Mouse (Mus musculus): Measurements from ENCODE around the gene Gimap1.
A peak's percentile ranks its signal among the peaks of the same experiment; 100 is the strongest.

Gimap1 gene

DNA sequence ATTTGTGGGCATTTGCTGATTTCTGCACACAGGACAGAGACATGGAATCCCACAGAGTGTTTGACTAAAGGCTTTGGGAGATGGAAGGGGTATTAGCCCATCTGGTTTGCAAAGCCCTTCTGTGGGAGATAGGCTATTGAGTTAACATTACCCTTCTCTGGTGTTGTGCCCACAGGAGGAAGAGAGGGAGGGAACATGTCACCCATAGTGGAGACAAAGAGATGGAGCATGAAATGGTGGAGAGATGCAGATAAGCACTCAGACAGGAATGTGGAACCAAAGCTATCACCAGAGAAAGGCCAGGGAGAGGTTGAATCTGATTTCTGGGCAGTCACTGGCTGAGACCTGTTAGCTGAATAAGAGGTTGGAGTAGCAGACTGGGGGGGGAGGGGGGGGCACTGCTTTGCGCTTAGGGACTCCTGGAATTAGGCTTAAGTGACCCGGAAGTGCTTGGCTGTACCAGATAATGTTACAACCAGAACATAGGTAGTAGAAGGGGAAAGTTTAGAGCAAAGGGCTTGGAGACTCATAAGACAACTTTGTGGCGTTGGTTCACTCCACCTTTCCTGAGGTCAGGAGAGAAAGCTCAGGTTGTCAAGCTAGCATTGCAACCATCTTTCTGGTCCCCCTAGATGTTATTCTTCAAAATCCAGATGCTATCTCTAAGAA is 1.8 kb downstream of the Gimap1 start:
- DNase-seq = no peak

DNA sequence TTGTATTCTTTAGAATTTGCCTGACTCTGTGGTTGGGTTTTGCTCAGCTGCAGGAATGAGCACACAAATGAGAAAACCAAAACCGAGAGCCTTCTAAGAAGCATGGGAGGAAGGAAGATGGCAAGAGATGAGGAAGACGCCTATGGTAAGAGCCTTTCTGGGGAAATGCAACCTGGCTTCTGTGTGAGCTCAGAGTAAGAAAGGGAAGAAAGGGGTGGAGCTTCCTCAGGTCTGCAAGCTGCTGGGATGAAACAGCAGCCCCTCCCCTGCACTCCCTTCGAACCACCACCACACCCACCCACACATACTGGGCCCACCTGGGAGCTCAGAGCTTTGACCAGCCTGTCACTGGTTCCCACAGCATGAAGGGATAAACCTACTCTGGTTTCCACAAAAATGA is 2.4 kb downstream of the Gimap1 start:
- peak; percentile 62 for DNase-seq

GRCm38 (mm10) chr6:48741711-48742206 is 2.9 kb downstream of the Gimap1 start:
- no peak for DNase-seq

DNA sequence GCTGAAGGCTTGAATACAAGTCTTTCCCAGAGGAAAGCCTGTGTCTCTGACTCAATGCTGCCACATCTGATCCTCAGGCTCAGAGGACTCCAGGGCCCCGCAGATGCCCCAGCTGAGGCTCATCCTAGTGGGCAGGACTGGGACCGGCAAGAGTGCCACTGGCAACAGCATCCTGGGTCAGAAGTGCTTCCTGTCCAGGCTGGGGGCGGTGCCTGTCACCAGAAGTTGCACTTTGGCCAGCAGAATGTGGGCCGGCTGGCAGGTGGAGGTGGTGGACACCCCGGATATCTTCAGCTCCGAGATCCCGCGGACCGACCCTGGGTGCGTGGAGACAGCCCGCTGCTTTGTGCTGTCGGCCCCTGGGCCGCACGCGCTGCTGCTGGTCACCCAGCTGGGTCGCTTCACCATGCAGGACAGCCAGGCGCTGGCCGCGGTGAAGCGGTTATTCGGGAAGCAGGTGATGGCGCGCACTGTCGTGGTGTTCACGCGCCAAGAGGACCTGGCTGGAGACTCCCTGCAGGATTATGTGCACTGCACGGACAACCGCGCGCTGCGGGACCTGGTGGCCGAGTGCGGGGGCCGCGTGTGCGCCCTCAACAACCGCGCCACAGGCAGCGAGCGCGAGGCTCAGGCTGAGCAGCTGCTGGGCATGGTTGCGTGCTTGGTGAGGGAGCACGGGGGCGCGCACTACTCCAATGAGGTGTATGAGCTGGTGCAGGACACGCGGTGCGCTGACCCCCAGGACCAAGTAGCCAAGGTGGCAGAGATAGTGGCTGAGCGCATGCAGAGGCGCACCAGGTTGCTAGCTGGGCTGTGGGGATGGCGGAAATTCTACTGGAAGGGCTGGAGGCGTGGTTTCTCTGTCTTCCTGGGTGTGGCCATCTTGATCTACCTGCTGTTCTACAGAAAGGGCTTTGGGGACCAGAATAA is 3.8 kb downstream of the Gimap1 start:
- peak; percentile 14 for DNase-seq

GRCm38 (mm10) chr6:48745490-48745889 is 6.6 kb downstream of the Gimap1 start:
- no peak for DNase-seq

- DNase-seq = peak; percentile 75
These were observed 7.4 kb downstream of the Gimap1 start, which contains the start of gene Gimap5 for GRCm38 (mm10) chr6:48745959-48746889. TSS of gene Gimap5 (plus strand) at chr6:48746197.

DNA sequence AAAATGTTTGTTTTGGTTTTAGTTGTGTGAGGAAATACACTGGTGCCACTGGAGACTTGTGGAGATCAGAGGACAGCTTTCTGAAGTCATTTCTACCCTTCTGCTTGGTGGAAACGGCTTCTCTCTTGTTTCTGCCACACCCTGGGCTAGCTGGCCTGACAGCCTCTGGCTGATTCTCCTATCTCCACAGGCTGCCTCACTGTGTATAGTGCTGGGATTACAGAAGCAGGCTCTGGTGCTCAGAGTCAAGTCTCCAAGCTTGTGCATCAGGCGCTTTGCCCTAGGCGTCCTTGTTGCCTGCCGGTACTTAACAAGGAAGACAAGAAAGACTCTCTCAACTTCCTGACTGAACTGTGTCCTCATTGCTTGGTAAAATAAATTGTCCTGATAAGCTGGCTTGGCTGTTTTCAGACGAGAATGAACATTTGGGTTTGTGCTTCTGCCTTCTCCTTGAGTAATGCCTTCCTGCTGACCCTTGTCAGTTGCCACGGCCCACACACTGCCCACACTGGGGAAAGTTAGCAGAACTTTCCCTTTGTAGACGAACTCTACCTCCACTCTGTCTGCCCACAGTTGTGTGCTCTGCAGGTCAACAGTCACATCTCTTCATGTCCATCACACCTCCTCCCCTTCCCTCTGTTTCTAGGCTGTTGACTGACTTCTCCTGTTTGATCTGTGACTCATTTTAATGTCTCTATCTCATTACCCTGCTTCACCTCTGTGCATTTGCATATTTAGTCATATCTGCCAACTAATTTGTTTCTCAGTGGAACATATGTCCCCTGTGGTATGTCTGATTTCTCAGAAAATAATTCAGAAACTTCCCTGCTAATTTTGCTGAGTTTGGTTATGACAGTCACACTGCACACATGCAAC is 8.5 kb downstream of the Gimap1 start:
- peak; percentile 45 for DNase-seq

DNA sequence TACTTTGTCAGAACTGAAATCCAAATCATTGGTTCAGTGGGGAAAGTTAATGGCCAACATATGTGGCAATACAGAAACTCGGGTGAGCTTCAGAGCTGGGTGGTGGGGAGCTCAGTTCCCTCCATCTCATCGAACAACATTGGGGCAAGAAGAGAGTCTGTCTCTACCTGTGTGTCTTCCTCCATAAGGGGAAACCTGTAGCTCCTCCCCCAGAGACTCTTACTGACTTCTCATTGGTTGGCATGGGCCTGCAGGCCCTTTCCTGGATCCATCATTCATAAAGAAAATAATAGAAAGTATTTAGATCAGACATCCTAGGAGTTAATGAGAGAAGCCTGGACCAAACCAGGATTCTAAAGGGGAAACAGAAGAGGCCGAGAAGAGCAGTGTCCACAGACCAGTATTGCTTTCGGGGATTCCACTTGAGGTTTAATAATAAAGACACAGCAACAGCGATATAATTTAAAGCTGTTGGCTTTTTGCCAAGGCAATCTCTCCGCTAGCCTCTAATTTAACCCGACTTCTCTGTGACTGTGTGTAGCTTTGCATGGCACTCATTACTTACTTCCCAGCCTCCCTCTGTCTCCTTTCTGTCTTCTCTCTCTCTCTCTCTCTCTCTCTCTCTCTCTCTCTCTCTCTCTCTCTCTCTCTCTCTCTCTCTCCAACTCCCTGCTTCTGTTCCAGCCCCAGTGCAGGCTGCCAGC is 24.9 kb downstream of the Gimap1 start:
- no peak for DNase-seq

DNA sequence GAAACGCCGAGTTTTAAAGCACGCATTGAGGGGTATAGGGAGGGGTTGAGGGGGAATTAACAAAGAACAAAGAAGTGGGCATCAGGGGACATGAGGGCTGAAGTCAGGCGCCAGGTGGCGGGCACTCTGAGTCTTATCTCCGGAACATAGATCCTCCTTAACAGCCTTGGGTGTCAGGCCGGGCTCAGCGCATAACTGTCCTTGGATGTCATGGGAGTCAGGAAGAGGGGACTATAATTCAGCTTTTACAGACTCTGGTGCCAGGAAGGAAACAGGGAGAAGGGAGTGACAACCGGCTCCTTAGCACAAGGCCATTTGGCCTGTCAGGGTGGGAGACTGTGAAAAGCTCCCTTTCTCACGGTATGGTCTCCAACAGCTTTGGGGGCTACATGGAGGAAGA is 25.6 kb downstream of the Gimap1 start:
- no peak for DNase-seq

- peak; percentile 77 for DNase-seq
These were observed 29.5 kb downstream of the Gimap1 start for GRCm38 (mm10) chr6:48768178-48768869.

- no peak for DNase-seq
These were observed 30.1 kb downstream of the Gimap1 start for GRCm38 (mm10) chr6:48768933-48769332.

- DNase-seq = peak; percentile 32
These were observed 31.8 kb downstream of the Gimap1 start, which contains the start of gene Gimap3 for GRCm38 (mm10) chr6:48770696-48771095. TSS of gene Gimap3 (minus strand) at chr6:48770851.

GRCm38 (mm10) chr6:48772030-48772429 is 33.2 kb downstream of the Gimap1 start:
- DNase-seq = peak; percentile 87

GRCm38 (mm10) chr6:48784406-48784805 is 45.6 kb downstream of the Gimap1 start:
- DNase-seq = no peak

DNA sequence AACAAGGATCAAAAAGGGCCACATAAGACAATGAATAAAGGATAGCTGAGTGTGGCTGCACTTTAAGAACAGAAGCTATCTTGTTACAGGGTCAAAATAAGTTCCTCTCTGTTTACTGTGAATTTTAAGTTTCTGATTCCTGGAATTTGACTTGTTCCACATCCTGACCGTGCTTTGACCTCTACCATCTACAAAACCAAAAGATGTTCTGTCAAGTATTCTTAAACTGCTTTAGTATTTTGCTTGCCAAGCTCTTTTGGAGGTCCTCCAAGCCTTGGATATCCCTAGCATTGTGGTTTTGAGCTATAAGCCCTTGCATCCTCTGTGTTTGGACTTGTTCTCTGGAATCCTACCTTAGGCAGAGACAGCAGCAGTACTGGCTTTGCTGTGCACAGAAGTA is 46.3 kb downstream of the Gimap1 start:
- DNase-seq = no peak

GRCm38 (mm10) chr6:48785601-48786000 is 46.7 kb downstream of the Gimap1 start:
- no peak for DNase-seq

DNA sequence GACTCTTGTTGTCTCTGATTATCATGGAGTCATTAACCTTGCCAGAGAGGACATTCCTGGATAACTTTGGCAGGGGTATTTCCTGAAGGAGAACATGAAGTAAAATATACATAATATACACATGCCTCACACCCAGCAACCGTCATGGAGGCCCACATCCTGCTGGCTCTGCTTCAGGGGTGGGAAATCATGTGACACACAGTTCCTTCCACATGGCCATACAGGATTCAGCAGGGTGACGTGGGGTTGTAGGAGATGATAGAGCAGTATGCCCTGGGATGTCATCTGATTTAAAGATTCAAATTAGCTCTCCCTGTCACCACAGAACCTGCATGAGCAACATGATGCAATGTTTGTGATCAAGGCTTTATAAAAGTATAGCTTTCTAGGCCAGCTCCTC is 49.0 kb downstream of the Gimap1 start:
- DNase-seq = no peak

Data from thymus, postnatal 25 days (tissue).